Mouse (Mus musculus): ENCODE data around the gene 4930480E11Rik.
"Not testable (repeated sequence)": the region's sequence is repeated elsewhere in the genome, so short reads cannot be mapped to it uniquely, and the experiment has no call there.

Gene 4930480E11Rik

DNA sequence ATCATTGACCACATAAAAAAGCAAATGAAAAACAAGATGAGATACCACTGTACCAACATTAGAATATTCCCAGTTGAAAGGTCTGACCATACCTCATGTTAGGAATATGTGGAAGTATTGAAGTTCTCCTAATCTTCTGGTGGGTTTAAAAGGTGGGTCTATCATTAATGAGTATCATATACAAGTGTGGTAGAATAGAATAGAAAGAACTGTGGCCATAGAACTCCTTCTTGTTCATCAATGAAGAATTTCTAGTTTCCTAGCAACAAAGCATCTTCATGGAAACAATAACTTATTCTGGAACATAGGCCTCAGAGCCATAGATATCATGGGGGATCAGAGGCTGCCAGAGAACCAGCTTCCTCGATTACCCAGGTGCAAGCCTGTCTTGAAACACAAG lies at the start of gene 4930480E11Rik:
TSS of gene 4930480E11Rik (plus strand) at position 301 of the 400 bp plus-strand sequence.
- no peak for DNase-seq

DNA sequence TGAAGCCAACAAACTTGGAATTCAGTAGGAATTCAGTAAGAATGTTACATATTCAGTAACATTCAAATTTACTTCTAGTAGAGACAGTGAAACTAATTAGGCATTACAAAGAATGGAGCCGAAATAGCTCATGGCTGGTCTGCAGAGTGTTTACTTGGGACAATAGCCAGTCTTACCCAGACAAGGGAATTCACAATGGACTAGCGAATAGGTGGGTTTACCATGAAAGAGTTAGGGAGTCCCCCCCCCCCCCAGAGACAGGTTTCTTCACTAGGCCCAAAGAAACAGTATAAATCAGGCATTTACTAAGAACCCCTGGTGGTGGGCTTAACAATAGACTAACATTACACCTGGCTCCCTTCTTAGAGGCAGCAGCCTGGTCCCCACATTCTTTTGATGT lies 33.9 kb downstream of the 4930480E11Rik start:
- DNase-seq = not testable (repeated sequence)

All from kidney, postnatal 10 days (tissue).